Mouse (Mus musculus): ENCODE data around the gene Pigv. TPM values are rescaled to one million over a fixed set of nuclear protein-coding genes. Genes with fewer than 3 reads are reported as not detected.

Pigv gene
- total RNA-seq, 2 experiments from 2014 or later = 6.2 TPM

GRCm38 (mm10) chr4:133625621-133626071 is 46.8 kb downstream of the Pigv start:
- no peak for DNase-seq (ENCODE audit: low spot score in 2 of 2)
- intact Hi-C loops (cut with DNase I) = no loop called here

- intact Hi-C loops (cut with DNase I) = no loop called here
- no peak for DNase-seq (ENCODE audit: low spot score in 2 of 2)
These were observed 47.6 kb downstream of the Pigv start for GRCm38 (mm10) chr4:133624830-133625229.

GRCm38 (mm10) chr4:133622161-133622695 is 50.2 kb downstream of the Pigv start:
- intact Hi-C loops (cut with DNase I) = no loop called here
- no peak for DNase-seq (ENCODE audit: low spot score in 2 of 2)

GRCm38 (mm10) chr4:133620668-133621067 is 51.8 kb downstream of the Pigv start:
- intact Hi-C loops (cut with DNase I) = no loop called here
- no peak for DNase-seq (ENCODE audit: low spot score in 2 of 2)

- intact Hi-C loops (cut with DNase I) = no loop called here
- no peak for DNase-seq (ENCODE audit: low spot score in 2 of 2)
These were observed 52.8 kb downstream of the Pigv start for GRCm38 (mm10) chr4:133619473-133620136.

GRCm38 (mm10) chr4:133617936-133618335 is 54.5 kb downstream of the Pigv start:
- DNase-seq (ENCODE audit: low spot score in 2 of 2) = no peak
- intact Hi-C loops (cut with DNase I) = no loop called here

GRCm38 (mm10) chr4:133615416-133615815 is 57.0 kb downstream of the Pigv start:
- DNase-seq (ENCODE audit: low spot score in 2 of 2) = no peak
- intact Hi-C loops (cut with DNase I) = no loop called here

GRCm38 (mm10) chr4:133614274-133614761 is 58.1 kb downstream of the Pigv start:
- intact Hi-C loops (cut with DNase I) = no loop called here
- peak; percentile 61 to 75 for DNase-seq (ENCODE audit: low spot score in 2 of 2)

- DNase-seq (ENCODE audit: low spot score in 2 of 2) = no peak
- intact Hi-C loops (cut with DNase I) = no loop called here
These were observed 58.6 kb downstream of the Pigv start for GRCm38 (mm10) chr4:133613867-133614266.

GRCm38 (mm10) chr4:133613026-133613425 is 59.4 kb downstream of the Pigv start:
- intact Hi-C loops (cut with DNase I) = no loop called here
- no peak for DNase-seq (ENCODE audit: low spot score in 2 of 2)

GRCm38 (mm10) chr4:133612416-133612815 is 60.0 kb downstream of the Pigv start:
- no peak for DNase-seq (ENCODE audit: low spot score in 2 of 2)
- intact Hi-C loops (cut with DNase I) = no loop called here

GRCm38 (mm10) chr4:133611815-133612214 is 60.6 kb downstream of the Pigv start:
- intact Hi-C loops (cut with DNase I) = no loop called here
- DNase-seq (ENCODE audit: low spot score in 2 of 2) = no peak

Small RNAs within 50 kb of the gene (microRNA-seq; reads per million reads assigned to microRNA genes)
- gene Mir7227 = 0 reads per million in 2 experiments

Other genes starting within 250 kb of the Pigv start
- gene Tent5b, start 192.5 kb downstream of the Pigv start, total RNA-seq (2021) = not detected
- 100 to 1,000 TPM; 150 to 170 TPM for gene Trnp1, start 174.1 kb downstream of the Pigv start, total RNA-seq (2021)
- not detected for gene Kdf1, start 153.7 kb downstream of the Pigv start, total RNA-seq (2021)
- 100 to 1,000 TPM; 102 TPM for gene Nudc, start 126.7 kb downstream of the Pigv start, total RNA-seq (2021)
- not detected for gene Nr0b2, start 119.3 kb downstream of the Pigv start, total RNA-seq (2021)
- gene Gpatch3, start 97.9 kb downstream of the Pigv start, total RNA-seq (2021) = 1 to 10 TPM; 9.2 to 9.6 TPM
- gene Gpn2, start 88.3 kb downstream of the Pigv start, total RNA-seq (2021) = 10 to 100 TPM in 1 of 2 experiments, 1 to 10 TPM in 1; 9.5 to 10.6 TPM
- 1 to 10 TPM; 1.0 to 1.4 TPM for gene Sfn, start 70.5 kb downstream of the Pigv start, total RNA-seq (2021)
- gene Zdhhc18, start 22.5 kb downstream of the Pigv start, total RNA-seq (2021) = 10 to 100 TPM; 29.3 to 32.9 TPM
- gene Arid1a, start 84.1 kb upstream of the Pigv start, total RNA-seq (2021) = 10 to 100 TPM; 74.1 to 75.8 TPM
- gene Rps6ka1, start 215.2 kb upstream of the Pigv start, total RNA-seq (2021) = 10 to 100 TPM; 12.7 TPM